Mouse (Mus musculus): ENCODE data around the gene Flt1.

GRCm38 (mm10) chr5:147606751-147607150 is 119.1 kb downstream of the Flt1 start:
- no peak for TF ChIP-seq CTCF (IDR thresholded peaks at IDR 0.05; ENCODE audit: borderline replicate concordance, extremely low read depth, insufficient read depth, insufficient read length)
- no peak for TF ChIP-seq POLR2A (IDR thresholded peaks at IDR 0.05; ENCODE audit: borderline replicate concordance, extremely low read depth, insufficient read depth, insufficient read length, poor library complexity, severe bottlenecking)

Measured in brain, embryonic 14.5 days (tissue).